Mouse (Mus musculus) embryonic facial prominence, embryonic 10.5 days (tissue): ENCODE measurements at regions not wholly inside any gene's neighbourhood (a gene's known extent, or its start where the extent isn't known, plus 50 kb on each side); places are given as distances from the start of the nearest gene placed in this dataset.

Experiments used
- DNase-seq: peaks from one replicate; pipeline ENCODE4 v3.0.0-alpha.2; 2017; ENCODE audit warnings: low spot score
- H3K27ac ChIP-seq: fragments of 300-500 bp; sonication (generic); replicated peaks from 2 replicates; pipeline ENCODE4 v1.5.1; 2016; ENCODE audit warnings: mild to moderate bottlenecking
- H3K27me3 ChIP-seq: fragments of 300-500 bp; sonication (generic); replicated peaks from 2 replicates; pipeline ENCODE4 v1.6.1; 2016; ENCODE audit warnings: low read depth, mild to moderate bottlenecking; ENCODE audit not compliant: poor library complexity, severe bottlenecking
- H3K36me3 ChIP-seq: fragments of 300-500 bp; sonication (generic); replicated peaks from 2 replicates; pipeline ENCODE4 v1.6.1; 2016; ENCODE audit warnings: mild to moderate bottlenecking, moderate library complexity
- H3K4me1 ChIP-seq: fragments of 300-500 bp; sonication (generic); 2 replicates; pipeline ENCODE4 v1.6.1; 2016
- H3K4me3 ChIP-seq: fragments of 300-500 bp; sonication (generic); 2 replicates; pipeline ENCODE4 v1.5.1; 2016; ENCODE audit warnings: mild to moderate bottlenecking, moderate library complexity
- H3K9me3 ChIP-seq: fragments of 300-500 bp; sonication (generic); 2 replicates; pipeline ENCODE4 v1.6.1; 2016; ENCODE audit warnings: mild to moderate bottlenecking
- WGBS: fragments of 180-500 bp; shearing (Covaris S2); methylation state at CpG from one replicate; pipeline ENCODE4 v1.1.7; 2016; 5-methylcytosine and 5-hydroxymethylcytosine counted together

DNA sequence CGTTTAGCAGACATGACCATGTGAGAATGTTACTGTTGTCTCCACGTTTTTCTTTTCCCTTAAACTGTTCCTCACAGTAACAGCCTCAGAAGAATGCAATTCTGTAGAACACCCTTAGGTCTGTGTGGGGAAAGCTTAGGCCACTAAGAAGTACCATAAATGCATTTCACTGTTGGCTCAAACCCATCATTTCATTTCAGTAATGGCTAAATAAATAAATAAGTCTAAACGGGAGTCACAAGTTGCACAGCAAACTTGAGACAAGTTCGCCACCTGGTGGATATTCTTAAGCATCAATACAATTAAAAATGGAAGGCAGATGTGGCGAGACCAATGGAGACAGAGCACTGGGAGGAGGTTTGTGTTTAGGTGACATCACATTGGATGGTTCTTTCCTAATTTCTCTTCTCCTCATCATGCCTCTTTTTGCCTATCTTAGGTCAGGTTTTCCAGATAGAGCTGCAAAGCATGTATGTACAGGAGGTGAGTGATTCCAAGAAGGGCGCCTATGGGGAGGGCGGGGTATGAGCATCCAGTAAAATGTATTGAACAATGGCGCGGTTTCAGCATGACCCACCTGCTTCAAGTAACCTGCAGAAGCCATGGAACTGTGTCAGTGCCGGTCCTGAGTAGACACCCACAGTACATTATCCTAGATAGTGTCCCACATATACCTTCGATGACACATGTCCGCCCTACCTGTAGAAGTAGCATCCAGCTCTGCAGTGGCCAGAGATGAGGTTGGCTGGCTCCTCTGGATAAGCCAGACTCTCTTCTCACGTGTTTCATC lies 128.8 kb upstream of the Car8 start:
- H3K27me3 ChIP-seq: no peaks in the 10 kb centered on the region
- 63% methylated on average over 13 of the region's 13 CpGs for WGBS
- no peaks in the 10 kb centered on the region for H3K9me3 ChIP-seq
- H3K27ac ChIP-seq: no peak overlapping the region
- H3K36me3 ChIP-seq: no peaks in the 10 kb centered on the region
- H3K4me1 ChIP-seq: peaks cover 2% of the 10 kb centered on the region; the same call in 1 of the 2 replicates
- DNase-seq: peak; percentile 33
- H3K4me3 ChIP-seq: no peak overlapping the region

DNA sequence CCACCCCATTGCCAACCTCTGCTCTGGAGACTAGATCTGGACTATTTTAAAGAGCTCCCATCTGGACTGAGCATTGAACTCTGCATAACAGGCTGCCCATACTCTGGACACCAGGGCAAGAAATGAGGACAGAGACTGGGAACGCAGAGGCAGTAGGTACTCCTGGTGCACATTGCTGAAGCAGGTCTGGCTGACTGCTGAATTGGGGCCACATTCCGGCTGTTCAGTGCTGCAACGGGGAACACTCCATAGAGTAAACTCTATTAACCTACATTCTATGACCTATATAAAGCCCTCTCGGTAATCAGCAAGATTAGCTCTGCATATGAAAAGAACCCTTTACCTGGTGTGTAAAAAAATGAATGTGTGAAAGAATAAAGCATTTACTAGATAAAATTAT lies 128.1 kb upstream of the Car8 start:
- Histone ChIP-seq H3K36me3 (no peaks in the 10 kb centered on the region), H3K9me3 (no peaks in the 10 kb centered on the region), H3K27me3 (no peaks in the 10 kb centered on the region), H3K27ac (no peak overlapping the region), H3K4me1 (peaks cover 9% of the 10 kb centered on the region), H3K4me3 (no peak overlapping the region)
- 83% methylated on average over 4 of the region's 4 CpGs for WGBS
- DNase-seq: no peak

DNA sequence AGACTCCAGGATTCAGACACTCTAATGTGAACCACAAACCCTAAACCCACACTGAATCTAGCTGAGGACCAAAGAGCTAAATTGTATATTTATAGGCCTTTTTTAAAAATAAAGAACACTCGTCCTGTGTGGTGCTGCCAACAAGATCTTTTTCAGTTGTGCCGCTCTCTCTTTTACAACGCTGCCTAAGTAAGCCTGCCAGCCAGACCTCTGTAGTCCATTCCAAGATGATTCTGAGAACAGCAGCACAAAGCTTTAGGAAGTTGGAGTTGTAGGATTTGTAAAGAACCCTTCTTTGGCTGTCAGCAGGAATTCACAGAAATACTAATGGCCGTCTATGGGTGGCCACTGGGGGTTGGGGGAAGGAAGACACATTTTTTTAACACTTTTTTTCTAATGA lies 123.6 kb upstream of the Car8 start:
- Histone ChIP-seq H3K27ac (no peak overlapping the region; the same call in 1 of the 2 replicates), H3K27me3 (no peaks in the 10 kb centered on the region), H3K4me1 (peaks cover 17% of the 10 kb centered on the region), H3K36me3 (no peaks in the 10 kb centered on the region), H3K4me3 (no peak overlapping the region), H3K9me3 (no peaks in the 10 kb centered on the region)
- WGBS: 49% methylated on average over 4 of the region's 4 CpGs
- DNase-seq: no peak

DNA sequence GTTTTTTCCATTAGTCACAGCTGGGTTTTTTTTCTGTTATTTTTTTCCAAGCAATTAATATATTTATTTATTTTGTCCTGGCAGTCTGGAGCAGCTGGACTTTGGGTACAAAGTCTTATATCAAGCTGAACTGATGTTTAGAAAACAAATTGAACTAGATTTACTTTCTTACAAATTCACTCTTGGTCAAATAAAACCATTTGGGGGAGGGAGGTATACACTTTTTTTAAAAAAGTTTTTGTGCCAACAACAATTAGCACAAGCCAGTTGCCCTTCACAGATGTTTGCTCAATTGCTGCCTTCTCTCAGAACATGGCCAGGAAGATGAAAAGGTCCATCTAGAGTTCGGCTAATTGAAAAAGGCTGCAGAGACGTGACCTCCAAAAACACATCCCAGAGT lies 123.1 kb upstream of the Car8 start:
- Histone ChIP-seq H3K9me3 (no peaks in the 10 kb centered on the region), H3K27me3 (no peaks in the 10 kb centered on the region), H3K27ac (no peak overlapping the region), H3K4me1 (peaks cover 17% of the 10 kb centered on the region), H3K4me3 (no peak overlapping the region), H3K36me3 (no peaks in the 10 kb centered on the region)
- 21% methylated on average over 2 of the region's 2 CpGs for WGBS
- DNase-seq: peak; percentile 37

- Histone ChIP-seq H3K4me1 (peaks cover 17% of the 10 kb centered on the region), H3K36me3 (no peaks in the 10 kb centered on the region), H3K27me3 (no peaks in the 10 kb centered on the region), H3K9me3 (no peaks in the 10 kb centered on the region), H3K27ac (no peak overlapping the region), H3K4me3 (no peak overlapping the region)
- no peak for DNase-seq
Measured at GRCm38 (mm10) chr4:8361305-8361704, 122.5 kb upstream of the Car8 start.

DNA sequence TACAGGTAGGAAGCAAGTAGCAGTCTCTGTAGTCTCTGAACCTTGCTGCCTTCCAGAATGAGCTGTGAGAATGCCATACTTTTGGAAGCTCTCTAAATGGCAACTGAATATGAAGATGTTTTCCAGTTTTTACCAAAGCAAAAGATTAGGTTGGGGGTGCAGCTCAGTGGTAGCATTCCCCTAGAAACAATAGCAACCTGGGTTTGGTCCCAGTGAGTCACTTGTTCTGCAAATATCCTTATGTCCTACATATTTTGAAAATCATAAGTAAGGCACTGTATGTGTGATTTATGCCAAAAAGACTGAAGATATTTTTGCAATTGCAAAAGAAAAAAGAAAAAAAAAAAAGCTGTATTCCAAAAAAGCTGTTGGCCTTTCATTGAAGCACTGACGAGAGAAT lies 118.6 kb upstream of the Car8 start:
- Histone ChIP-seq H3K27me3 (no peaks in the 10 kb centered on the region), H3K27ac (no peak overlapping the region), H3K9me3 (no peaks in the 10 kb centered on the region), H3K36me3 (no peaks in the 10 kb centered on the region), H3K4me1 (peaks cover 12% of the 10 kb centered on the region), H3K4me3 (no peak overlapping the region)
- no peak for DNase-seq
- 91% methylated on average over 1 of the region's 1 CpGs for WGBS

DNA sequence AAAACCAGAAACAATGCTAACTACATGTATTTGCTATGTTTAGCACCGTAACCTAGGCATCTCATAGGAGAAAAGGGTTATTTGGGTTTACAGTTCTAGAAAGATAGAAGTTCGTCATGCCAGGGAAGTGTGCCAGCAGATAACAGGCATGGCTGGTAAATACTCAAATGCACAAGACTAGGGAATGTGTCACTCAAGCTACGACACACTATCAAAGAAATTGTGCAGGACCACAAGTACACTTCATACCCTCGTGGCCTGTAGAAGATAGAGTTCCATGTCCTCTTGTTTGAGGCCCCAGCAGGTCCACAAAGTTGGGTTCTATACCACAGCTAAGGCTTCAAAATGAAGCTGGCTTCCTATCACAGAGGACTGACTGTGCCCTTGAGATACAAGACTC lies 103.1 kb upstream of the Car8 start:
- Histone ChIP-seq H3K27me3 (no peaks in the 10 kb centered on the region), H3K4me1 (peaks cover 8% of the 10 kb centered on the region), H3K36me3 (no peaks in the 10 kb centered on the region), H3K4me3 (no peak overlapping the region), H3K27ac (no peak overlapping the region), H3K9me3 (no peaks in the 10 kb centered on the region)
- WGBS: 90% methylated on average over 4 of the region's 4 CpGs
- no peak for DNase-seq

- no peak overlapping the region for H3K4me3 ChIP-seq
- 91% methylated on average over 10 of the region's 10 CpGs for WGBS
- no peaks in the 10 kb centered on the region for H3K36me3 ChIP-seq
- no peak for DNase-seq
- H3K9me3 ChIP-seq: no peaks in the 10 kb centered on the region
- no peaks in the 10 kb centered on the region for H3K4me1 ChIP-seq
- no peak overlapping the region for H3K27ac ChIP-seq
- H3K27me3 ChIP-seq: no peaks in the 10 kb centered on the region
Measured at GRCm38 (mm10) chr4:8309241-8309987, 70.6 kb upstream of the Car8 start.

GRCm38 (mm10) chr4:8292563-8292962 lies 53.7 kb upstream of the Car8 start:
- no peaks in the 10 kb centered on the region for H3K9me3 ChIP-seq
- H3K4me3 ChIP-seq: no peak overlapping the region
- H3K27me3 ChIP-seq: no peaks in the 10 kb centered on the region
- no peak for DNase-seq
- no peak overlapping the region for H3K27ac ChIP-seq
- WGBS: 86% methylated on average over 1 of the region's 1 CpGs
- H3K4me1 ChIP-seq: no peaks in the 10 kb centered on the region
- no peaks in the 10 kb centered on the region for H3K36me3 ChIP-seq

GRCm38 (mm10) chr4:8291528-8292492 lies 53.0 kb upstream of the Car8 start:
- no peaks in the 10 kb centered on the region for H3K9me3 ChIP-seq
- DNase-seq: no peak
- no peaks in the 10 kb centered on the region for H3K36me3 ChIP-seq
- H3K27ac ChIP-seq: no peak overlapping the region
- 67% methylated on average over 11 of the region's 11 CpGs for WGBS
- H3K27me3 ChIP-seq: no peaks in the 10 kb centered on the region
- H3K4me3 ChIP-seq: no peak overlapping the region
- no peaks in the 10 kb centered on the region for H3K4me1 ChIP-seq

DNA sequence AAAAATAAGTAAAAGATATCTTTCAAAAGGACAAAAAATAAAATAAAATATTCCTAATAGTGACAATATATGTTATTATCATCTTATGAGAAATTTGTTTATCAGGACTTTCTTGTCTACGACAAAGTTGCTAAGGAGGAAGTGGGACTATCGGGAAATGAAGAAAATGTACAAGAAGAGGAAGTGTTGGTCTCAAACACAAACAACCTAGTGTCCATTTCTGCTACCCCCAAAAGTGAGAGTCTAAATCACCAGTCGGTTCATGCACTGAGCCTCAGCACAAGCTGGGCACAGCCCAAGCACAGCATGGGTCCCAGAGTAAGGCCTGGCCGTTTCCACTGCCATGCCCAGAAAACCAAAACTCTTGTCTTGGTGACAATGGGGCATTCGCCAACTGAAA lies 51.1 kb upstream of the Car8 start:
- Histone ChIP-seq H3K27me3 (no peaks in the 10 kb centered on the region), H3K9me3 (no peaks in the 10 kb centered on the region), H3K4me1 (no peaks in the 10 kb centered on the region), H3K4me3 (no peak overlapping the region), H3K36me3 (no peaks in the 10 kb centered on the region), H3K27ac (no peak overlapping the region)
- DNase-seq: no peak
- WGBS: 85% methylated on average over 5 of the region's 5 CpGs
